Mouse (Mus musculus) spleen, embryonic (tissue): ENCODE measurements around the gene Tfcp2.
"Not testable (repeated sequence)": the region's sequence is repeated elsewhere in the genome, so short reads cannot be mapped to it uniquely, and the experiment has no call there.

Experiments
- CTCF ChIA-PET: fragments of 350-600 bp; sonication (Branson Sonifier 250); formaldehyde crosslinking; loops from one replicate; lab custom pipeline; 2022; lab: Charles Lee

Gene Tfcp2

GRCm38 (mm10) chr15:100489263-100489662, 62.5 kb downstream of the Tfcp2 start:
- CTCF ChIA-PET, result no interaction called here

DNA sequence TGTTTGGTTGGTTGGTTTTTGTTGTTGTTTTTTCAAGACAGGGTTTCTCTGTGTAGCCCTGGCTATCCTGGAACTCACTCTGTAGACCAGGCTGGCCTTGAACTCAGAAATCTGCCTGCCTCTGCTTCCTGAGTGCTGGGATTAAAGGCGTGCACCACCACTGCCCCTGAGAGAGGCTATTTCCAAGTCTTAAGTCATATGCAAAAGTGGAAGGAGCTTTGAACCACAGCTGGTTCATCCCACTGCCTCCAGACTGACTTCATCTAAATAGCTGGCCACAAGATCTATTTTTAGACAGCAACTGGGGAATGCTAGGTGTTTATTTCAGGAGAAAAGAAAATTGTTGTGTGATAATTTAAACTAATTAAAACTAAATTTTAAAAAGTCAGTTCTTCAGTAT, 63.5 kb downstream of the Tfcp2 start:
- CTCF ChIA-PET, result not testable (repeated sequence)

DNA sequence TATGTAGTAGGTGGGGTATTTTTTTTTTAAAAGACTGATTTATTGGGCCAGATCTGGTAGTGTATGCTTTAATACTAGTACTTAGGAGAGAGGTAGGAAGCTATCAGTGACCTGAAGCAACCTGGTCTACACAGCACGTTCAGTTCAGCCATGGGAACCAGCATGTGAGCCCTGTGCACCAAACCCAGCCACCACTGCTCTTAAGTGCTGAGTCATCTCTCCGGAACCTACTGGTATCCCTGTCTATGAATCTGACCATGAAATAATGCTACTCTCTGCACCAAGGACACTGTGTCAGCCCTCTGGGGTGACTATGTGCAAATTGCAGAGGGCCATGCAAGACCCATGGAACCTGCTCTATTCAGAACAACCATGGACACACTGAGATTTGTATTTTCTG, 64.8 kb downstream of the Tfcp2 start:
- CTCF ChIA-PET, result no interaction called here

GRCm38 (mm10) chr15:100486450-100486849, 65.4 kb downstream of the Tfcp2 start:
- CTCF ChIA-PET, result no interaction called here

DNA sequence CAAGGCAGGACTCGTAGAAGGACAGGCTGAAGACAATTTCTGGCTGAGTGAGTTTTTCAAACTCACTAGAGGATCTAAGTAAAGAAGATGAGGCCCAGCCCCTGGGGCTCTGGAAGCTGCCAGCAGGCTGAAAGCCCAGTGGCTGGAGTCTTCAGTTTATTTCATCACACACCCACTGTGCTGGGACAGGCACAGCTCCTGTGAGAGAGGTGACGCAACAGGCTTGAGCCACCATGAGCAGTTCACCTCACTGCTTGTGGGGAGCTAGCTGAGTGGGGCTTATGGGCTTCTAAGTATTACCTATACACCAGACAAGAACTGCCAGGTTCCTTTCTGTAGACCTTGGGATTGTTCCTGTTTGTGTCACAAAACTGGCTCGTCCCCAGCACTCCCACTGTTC, 66.2 kb downstream of the Tfcp2 start:
- CTCF ChIA-PET, result no interaction called here

- CTCF ChIA-PET, result no interaction called here
Measured at GRCm38 (mm10) chr15:100478925-100479324, 72.9 kb downstream of the Tfcp2 start.

DNA sequence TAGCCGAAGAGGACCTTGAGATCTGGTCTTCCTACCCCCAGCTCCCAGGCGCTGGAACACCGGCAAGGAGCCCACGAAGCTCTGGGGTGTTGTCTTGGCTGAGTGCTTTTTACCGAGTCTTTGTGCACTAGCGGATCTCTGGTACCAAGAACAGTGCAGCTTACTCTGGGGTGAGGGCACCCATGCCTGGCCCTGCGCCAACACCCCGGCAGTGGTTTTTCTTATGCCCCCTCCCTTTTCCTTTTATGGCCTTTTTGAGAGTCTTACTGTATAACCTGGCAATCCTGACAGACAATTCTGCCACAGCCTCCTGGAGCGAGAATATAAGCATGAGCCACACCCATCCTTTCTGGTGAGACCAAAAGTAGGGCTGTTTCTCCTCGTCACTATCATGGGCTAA, 73.5 kb downstream of the Tfcp2 start:
- CTCF ChIA-PET, result no interaction called here

- CTCF ChIA-PET, result no interaction called here
Measured at GRCm38 (mm10) chr15:100473926-100474503, 77.8 kb downstream of the Tfcp2 start.

DNA sequence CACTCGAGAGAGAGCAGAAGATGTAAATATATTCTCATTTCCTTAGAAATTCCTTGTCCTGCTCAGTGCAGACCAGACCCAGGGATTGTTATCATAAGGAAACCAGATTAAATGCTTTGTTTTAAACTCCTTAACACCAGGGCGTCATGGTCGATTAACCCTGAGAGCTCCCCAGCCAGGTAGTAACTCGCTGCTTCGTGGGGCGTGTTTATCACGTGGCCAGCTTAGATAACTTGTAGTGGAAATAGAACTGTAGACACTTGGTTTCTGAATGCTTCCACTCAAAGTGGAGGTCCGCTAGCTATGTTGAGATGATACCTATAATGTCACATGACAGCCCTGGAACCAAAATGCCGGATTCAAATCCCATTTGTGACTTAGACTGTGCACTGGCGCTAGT, 81.8 kb downstream of the Tfcp2 start:
- CTCF ChIA-PET, result no interaction called here

- CTCF ChIA-PET, result interaction anchor here (0.5 kb wide), 1 partner anchor 872 kb away, joined by 11 read pairs; no protein-coding TSS in a partner anchor
Measured at GRCm38 (mm10) chr15:100469189-100469545, 82.6 kb downstream of the Tfcp2 start.

- CTCF ChIA-PET, result no interaction called here
Measured at GRCm38 (mm10) chr15:100468295-100469188, 83.3 kb downstream of the Tfcp2 start, which contains the start of gene Letmd1. Letmd1 (plus strand) TSS chr15:100469023.

DNA sequence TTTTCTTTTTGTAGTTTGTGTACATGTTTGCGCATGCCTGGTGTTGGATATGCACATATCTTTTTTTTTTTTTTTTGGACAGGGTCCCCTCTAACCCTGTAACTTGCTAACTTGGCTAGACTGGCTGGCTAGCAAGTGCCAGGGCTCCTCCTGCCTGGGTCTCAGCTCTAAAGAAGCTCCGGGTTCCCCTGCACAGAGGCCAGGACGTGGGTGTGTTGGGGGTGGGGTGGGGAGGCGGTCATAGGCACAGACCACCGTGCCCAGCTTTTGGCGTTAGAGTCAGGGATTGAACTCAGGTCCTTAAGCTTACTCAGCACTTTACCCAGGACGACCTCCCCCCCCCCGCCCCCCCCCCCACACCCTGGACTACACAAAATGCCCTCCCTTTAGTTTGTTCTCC, 84.1 kb downstream of the Tfcp2 start:
- CTCF ChIA-PET, result no interaction called here

DNA sequence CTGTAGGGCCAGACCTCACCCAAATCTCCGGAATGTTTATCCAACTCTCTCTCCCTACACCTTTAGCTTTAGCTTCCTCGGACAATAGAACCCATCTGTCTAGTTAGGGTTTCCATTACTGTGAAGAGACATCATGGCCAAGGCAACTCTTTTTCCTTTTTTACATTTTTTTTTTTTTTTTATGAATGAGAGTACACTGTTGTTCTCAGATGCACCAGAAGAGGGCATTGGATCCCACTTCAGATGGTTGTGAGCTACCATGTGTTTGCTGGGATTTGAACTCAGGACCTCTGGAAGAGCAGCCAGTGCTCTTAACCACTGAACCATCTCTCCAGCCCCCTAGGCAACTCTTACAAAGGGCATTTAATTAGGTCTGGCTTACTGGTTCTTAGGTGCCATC, 86.4 kb downstream of the Tfcp2 start:
- CTCF ChIA-PET, result no interaction called here

GRCm38 (mm10) chr15:100463712-100464111, 88.1 kb downstream of the Tfcp2 start:
- CTCF ChIA-PET, result no interaction called here

DNA sequence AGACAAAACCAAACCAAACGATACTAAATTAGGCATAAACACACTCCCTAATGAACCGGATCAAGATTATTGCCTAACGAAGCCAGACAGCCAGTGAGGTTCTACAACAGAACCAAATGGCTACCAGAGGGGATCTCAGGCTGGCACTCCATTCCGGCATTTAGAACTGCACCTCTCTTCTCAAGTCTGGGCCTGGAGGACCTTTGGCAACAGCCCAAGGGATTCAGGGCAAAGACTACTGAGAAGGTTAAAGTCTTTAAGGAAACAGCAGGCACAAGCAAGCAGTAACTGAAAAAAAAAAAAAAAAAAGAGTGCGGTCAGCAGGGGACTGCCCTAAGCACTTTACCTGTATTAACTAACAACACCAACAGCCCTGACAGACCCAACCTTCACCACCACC, 89.7 kb downstream of the Tfcp2 start:
- CTCF ChIA-PET, result interaction anchor here (0.6 to 0.7 kb wide), 5 partner anchors 28 to 700 kb away, joined by 3 to 9 read pairs (median 5); no protein-coding TSS in a partner anchor

- CTCF ChIA-PET, result interaction anchor here (0.6 to 0.7 kb wide), 5 partner anchors 28 to 701 kb away, joined by 3 to 9 read pairs (median 5); no protein-coding TSS in a partner anchor
Measured at GRCm38 (mm10) chr15:100461646-100462045, 90.2 kb downstream of the Tfcp2 start.

GRCm38 (mm10) chr15:100460942-100461341, 90.9 kb downstream of the Tfcp2 start:
- CTCF ChIA-PET, result interaction anchor here (1.2 kb wide), 1 partner anchor 10 kb away, joined by 3 read pairs; no protein-coding TSS in a partner anchor

GRCm38 (mm10) chr15:100458055-100458454, 93.8 kb downstream of the Tfcp2 start:
- CTCF ChIA-PET, result no interaction called here

GRCm38 (mm10) chr15:100457340-100457739, 94.5 kb downstream of the Tfcp2 start:
- CTCF ChIA-PET, result no interaction called here

DNA sequence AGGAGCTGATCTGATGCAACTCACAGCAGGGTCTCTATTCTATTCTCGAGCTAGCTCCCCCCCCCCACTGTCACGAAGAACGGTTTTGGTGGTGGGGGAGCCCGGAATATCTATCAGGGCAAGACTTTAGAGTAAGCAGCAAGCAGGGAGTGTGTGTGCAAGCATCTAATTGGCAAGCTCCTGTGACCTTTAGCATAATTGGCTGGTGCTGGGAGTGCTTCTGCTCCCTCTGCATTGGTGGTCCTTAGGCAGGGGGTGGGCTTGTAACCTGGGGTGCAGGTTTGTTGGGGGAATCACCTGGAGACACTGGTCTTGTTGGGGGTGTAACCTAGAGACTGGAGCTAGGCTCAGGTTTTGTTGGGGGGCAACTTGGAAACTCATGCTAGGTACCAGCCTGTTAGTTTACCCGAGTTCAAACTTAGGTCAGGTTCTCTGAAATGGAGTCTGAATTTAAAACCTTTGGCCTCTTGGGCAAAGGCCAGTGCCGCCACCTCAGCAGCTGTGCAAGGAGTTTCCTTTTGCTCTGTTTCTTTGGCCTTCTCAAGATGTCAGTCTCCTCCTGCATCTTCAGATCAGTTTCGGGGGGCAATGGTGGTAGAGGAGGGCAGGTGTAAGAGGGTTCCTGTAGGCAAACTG, 95.3 kb downstream of the Tfcp2 start:
- CTCF ChIA-PET, result interaction anchor here (0.8 kb wide), 1 partner anchor 71 kb away, joined by 3 read pairs; no protein-coding TSS in a partner anchor

DNA sequence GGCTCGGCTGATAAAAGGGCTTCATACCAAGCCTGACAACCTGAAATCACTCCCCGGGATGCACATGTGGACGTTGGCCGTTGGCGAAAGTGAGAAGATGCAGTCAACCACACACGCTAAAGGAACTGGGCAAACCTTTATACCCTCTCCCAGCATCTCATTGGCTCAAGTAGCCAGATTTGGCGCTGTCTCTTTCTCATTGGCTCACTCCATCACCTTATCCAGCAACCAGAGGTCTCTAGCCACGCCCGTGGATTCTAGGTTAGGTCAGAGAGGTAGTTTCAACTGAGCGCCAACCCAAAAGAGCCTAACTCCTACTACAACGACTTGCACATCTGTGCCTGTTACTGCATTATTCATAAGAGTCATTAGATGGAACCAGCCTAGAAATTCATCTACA, 99.3 kb downstream of the Tfcp2 start:
- CTCF ChIA-PET, result no interaction called here

DNA sequence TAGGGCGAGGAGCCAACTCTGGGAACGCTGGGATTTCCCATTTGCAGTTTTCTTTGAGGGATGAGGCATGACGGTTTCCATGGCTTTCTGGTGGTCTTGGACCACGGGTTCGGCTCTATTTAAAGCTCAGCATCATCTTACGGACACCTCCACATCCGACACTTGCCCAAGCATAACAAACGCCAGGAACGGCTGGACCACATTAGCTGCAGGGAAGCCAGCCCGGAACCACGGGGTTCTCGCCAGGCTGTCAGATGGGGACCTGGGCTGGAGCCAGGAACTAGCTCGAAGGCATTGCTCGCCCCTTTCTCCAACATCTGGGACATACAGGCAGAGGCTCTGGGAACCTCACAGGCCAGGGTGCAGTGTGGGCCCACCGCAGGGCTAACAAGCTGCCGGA, 100.6 kb downstream of the Tfcp2 start:
- CTCF ChIA-PET, result interaction anchor here (0.7 to 1.3 kb wide), 2 partner anchors 9 to 45 kb away, joined by 3 read pairs; no protein-coding TSS in a partner anchor
